Mouse (Mus musculus) fibroblast of lung, adult 2 months (primary cell): ENCODE results near the gene Pdzd2.

ENCODE experiments used
- DNase-seq: peaks from one replicate; pipeline ENCODE4 v3.0.0-alpha.2; 2011; ENCODE audit warnings: low read depth

The Pdzd2 gene

DNA sequence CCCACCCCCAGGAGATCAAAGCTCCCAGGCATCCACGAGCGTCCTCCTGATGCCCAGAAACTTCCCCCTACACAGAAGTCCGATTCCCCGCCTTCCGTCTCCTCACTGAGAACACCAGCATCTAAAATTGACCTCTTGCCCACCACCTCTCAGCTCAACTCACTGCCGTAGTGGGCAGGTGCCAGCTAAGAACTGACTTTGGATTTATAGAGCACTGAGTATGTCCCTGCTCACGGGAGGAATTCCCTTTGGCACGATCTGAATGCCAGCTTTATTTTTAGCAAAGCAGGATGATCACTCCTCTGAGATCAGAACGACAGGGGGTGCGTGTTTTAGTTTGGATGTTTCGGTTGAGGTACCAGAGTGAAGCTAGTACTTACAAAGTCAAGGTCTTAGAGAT, 7.1 kb downstream of the Pdzd2 start:
- DNase-seq, result no peak

DNA sequence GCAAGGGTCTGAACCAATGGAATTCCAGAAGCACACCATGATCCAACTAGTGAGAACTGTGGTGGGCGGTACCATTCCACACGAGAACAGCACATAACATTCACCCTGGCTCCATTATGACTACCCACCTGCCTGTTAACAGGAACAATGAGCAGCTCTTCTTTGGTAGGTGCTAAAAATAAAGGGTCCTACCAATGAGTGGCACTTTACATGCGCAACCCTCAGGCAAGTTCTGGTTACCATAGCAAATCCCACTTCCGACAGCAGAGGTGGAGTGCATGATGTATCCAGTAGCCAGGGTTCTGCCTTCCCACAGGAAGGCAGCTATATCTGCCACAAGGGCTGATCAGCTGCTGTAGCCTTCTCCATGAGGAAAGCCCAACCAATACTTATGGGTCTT, 11.3 kb downstream of the Pdzd2 start:
- no peak for DNase-seq

DNA sequence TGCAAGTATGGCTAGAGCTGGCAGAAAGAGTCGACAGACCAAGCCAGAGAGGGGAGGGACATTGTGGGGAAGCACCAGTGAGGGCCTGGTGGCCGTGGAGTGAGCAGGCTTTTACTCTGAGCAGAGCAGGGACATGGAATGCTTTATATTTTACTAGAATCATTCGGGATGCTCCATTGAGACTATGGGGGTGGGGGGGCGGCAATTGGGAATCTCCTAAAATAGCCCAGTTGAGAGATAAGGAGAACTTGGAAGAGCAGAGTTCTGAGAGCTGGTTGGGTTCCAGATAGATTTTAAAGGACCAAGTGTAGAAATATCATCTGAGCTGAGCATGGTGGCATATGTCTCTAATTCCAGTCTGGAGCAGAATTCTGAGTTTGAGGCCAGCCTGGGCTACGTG, 14.5 kb downstream of the Pdzd2 start:
- no peak for DNase-seq

DNA sequence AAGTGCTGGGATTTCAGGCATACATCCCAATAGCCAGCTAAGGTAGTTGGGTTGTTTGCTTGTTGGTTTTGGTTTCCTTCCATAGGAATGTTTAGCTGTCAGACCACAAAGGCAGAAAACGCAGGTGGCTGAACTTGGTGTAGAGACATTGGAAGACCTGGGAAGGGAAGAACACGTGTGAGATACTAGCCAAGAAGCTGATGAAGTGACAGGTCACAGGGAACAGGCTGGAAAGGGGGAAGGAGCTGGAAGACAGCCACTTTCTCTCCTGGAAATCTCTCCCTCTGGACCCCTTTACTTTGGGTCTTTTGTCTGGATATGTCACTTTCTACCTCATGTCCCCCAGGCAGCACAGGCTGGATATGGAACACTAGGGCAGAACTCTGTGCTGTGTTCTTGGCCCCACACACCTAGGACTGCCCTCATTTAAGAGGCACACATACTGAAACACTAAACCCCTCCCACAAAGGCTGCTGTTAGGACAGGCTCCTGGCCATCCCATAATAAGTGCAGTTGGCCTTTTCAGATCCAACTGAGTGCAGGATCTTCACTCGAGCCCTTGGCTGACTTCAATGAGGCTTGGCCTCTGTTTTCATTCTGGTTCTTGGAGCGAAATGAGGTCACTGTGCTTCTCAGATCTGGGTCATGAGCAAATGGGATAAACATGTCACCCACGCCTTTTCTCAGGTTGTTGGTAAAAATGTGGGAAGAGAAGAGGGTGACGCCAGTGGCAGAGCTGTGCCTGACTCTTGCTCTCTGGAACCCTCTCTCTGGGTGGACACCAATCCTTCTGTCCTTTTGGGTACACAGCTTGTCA, 17.8 kb downstream of the Pdzd2 start:
- DNase-seq, result no peak

DNA sequence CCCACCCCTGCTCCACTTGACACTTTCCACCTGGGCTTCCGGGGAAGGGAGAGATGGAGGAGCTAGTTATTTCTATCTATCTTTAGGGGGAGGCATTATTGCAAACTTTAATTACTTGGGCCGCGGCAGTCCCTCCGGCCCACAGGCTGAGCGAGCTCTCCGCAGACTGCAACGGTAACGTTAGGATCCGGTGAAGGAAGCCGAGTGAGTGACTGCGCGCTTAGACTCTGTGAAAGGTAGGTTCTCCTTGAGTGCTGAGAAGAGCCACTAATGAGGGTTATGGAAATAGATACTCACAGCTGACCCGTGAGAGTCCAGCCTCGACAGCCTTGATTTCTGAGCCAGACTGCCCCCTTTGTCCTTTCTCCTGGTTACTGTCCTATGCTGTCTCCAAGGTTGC, 20.9 kb downstream of the Pdzd2 start:
- no peak for DNase-seq

DNA sequence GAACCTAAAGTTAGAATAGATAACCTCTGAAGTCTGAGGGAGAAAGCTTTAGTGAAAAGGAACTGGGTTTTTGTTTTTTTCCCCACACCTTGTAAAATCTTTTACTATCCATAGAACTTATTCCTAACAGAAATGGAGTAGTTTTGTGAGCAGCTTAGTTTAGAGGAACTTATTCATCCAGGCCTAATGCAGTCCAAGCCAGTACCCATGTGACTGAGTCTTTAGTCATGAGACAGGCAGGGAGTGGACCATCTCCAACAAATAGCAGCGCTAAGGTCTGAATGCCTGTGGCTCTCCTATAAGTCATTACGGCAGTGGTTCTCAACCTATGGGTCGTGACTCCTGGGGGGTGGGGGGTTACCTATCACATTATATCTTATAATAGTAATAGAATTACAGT, 22.3 kb downstream of the Pdzd2 start:
- DNase-seq, result peak; percentile 67

DNA sequence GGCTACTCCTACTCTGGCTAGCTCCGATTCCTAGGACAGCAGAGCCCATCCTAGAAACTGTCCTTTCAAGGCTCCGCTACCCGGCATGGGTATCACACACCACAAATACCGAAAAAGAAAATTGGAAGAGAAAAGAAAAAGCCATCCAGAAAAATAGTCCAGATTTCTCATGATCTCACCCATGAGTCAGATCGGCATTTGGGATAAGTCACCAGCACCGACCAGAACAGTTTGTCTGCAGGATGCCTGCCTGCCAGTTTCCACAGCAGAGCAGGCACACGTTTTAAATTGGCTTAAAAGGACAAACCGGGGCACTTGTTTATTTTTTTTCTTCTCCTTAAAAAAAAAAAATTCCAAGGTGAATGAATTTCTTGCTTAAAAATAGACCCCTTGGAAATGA, 22.8 kb downstream of the Pdzd2 start:
- peak; percentile 70 for DNase-seq

DNA sequence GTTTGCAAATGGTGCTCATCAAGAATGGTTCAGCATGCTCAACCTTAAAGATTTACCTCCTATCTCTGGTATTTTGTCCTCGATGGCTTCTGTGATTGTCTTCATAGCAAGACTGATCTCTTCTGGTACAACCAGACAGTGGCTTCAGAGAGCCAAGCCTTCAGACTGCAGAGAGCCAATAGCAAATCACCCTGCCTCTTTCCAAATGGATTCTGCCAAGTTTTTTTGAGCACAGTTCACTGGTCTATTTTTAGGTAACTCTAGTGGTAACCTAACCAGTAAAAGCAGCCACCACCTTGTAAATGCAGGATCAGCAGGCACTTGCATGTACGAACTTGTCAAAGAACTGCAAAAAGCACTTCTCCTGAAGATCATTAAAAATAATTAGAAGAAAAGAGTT, 25.4 kb downstream of the Pdzd2 start:
- DNase-seq, result peak; percentile 21

DNA sequence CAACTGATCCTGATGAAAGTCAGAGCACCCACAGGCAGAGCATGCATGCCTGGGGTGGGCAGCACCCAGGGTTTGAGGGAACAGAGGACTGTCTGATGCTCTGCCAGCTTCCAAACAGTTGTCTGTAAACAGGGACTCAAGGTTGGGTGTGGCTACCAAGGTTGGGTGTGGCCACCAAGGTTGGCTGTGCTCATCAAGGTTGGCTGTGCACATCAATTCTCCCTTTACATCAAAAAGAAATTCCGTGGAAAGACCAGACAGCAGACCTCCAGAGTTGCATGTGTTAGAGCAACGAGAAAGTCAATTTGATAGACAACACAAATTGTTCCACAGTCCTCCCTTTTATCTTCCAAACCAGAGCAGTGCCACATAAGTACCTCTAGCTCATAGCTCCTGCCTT, 26.5 kb downstream of the Pdzd2 start:
- DNase-seq, result no peak

DNA sequence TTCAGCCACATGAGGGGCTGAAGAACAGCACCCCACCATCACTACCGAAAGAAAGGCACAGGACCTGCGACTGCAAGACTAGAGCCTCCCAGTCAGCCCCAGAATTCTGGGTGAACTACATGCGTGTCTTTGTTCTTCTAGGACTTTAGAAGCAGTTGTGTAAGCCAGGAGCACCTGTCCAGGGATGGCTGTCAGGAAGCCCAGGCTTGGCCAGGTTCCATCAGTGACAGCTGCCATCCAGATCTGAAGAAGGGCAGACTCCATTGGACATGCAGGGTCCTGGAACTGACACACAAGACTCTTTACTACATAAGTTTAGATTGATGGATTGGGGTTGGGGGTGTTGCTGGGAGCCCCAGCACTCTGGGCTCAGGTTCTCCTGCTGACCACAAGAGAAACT, 29.7 kb downstream of the Pdzd2 start:
- no peak for DNase-seq

DNA sequence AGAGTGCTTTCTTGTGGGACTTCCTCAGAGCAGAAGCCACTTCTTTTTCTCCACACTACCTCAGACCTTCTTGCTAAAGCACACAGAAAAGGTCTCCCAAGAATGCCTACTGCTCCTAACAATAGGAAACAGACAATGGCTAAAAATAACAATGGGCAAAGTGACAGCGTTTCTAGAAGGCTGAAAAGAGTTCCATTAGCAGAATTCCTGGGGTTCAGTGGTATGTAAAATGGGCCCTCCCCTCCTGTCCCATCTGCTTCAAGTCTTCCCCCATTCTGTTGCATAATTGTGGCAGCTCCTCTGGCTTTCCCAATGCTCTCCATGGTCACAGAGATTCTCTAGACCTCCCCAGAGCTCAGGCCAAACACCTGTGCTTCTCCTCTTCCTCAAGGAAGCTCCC, 31.4 kb downstream of the Pdzd2 start:
- DNase-seq, result no peak

DNA sequence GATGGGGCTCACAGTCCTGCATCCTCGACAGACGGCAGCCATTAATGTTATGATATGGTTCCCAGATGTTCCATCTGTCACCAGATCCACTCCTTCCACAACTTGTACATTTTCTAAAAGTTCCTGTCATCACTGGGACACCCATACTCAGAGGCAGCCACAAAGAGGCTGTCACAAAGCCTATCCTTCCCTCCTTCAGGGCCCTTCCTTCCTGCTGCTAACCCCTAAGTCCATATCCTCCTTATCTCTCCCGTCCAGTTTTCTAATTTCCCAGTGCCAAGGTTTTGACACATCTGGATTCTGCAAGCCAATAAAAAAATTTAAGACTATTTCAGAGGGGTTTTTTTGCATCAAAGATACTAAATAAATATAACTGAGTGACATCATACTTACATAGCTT, 32.8 kb downstream of the Pdzd2 start:
- DNase-seq, result no peak

DNA sequence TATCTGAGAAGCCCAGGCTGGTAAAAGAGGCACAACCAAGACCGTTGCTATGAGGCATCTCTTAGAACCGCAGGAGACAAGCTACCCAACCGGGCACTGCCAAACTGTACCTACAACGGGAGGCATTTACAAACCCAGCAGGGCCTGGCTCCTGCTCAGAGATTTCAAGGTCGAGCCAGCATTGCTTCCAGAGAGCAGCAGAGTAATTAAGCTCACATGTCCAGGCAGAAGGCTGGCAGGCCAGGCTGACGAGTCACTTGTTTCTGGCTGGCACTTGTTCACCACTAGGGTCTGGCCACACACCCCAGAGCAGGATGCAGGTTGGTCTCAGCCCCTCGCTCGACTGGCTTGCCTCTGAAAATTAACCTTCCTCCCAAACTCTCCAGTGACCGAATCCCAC, 39.4 kb downstream of the Pdzd2 start:
- peak; percentile 57 for DNase-seq

DNA sequence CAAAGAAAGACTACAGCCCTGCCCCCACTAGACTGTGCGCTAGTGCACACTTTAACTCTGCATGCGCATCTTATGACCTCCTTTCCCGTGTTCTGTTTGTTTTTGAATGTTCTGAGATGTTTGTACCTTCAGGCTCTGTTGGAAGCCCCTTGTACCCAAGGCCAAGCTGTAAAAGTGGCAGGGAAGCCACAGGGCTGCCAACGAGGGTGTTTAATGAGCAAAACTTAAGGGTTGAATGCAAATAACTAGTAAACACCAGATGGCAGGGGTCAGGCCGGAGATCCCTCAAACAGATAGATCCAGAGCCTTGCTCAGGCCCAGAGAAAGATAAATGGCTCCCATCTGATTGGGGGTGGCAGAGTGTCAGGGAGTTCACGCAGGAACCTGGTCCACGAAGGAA, 42.0 kb downstream of the Pdzd2 start:
- no peak for DNase-seq

DNA sequence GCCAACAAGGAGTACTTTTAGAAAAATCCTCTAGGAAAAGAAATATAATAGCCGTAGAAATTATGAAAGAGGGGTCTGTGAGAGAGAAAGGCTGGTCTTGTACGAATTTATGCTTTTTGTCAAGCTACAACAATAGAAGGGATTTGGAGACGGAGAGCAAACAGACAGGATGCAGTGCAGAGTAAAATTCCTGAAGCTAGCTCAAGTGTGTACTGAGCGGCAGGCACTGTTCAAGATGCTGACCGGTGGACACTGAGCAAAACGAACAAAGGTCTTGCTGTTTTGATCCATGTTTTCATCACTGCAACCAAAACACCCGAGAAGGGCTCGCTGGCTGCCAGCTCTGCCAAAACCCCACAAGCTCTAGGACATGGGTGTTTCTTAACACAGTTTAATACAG, 42.8 kb downstream of the Pdzd2 start:
- no peak for DNase-seq

DNA sequence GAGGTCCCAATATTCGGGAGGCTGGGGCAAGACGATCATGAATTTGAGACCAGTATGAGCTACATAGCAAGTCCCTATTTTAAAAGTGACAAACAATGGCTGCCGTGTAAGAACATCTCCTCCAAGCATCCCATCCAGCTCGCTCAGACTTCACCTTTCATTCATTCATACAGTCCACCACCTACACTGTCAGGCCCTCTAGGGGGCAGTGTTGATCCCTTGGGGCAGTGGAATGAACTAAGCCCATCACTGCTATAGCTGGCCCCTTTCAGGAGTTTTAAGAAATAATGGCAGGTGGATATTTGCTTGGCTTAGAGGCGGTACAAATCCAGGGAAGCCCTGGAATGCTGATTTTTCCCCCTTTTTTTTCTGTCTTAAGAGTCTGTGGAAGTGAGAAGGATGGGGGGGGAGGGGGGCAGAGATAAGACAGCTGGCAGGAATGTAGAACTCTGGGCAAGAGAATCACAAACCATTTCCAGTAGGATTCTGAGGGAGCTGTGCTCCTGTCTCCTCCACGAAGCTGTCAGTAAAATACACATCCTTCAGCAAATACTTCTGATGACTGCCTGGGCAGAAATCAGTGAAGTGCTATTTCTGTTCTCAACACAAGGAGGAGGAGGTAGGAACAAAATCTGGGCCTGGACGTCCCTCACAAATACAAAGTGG, 49.9 kb downstream of the Pdzd2 start:
- no peak for DNase-seq

DNA sequence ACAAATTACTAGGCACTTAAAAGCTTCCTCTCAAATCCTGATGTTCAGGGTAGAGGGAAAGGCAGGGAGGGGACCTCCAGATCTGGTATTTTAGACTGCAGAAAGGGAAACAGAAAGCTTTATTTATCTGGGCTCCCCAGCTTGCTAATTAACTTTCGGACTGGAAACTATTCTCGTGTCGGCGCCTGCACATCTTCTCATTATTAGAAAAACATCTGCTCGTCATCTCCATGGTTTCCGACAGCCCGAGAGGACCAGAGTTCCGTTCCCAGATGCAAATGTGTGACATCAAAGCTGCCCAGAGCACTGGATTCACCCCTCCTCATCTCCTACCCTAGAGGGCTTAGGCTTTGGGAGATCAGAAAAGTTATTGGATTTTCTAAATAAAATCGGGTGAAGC, 57.2 kb downstream of the Pdzd2 start:
- DNase-seq, result no peak

DNA sequence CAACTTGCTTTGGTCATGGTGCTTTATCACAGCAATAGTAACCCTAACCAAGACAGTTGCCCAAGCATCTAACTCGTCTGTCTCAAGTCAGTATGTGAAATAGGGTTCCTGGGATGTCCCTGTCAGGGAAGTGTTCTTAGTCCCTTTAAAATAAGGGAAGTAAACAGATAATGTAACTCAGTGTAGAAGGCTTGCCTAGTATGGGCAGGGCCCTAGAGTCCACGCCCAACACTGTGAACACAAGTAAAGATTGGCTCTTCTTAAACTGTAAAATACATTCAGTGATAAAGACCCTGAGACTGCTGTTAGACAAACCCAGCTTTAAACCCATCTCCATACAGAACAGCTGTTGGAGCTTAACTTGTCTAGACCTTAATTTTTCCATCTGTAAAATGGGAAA, 57.8 kb downstream of the Pdzd2 start:
- DNase-seq, result no peak

DNA sequence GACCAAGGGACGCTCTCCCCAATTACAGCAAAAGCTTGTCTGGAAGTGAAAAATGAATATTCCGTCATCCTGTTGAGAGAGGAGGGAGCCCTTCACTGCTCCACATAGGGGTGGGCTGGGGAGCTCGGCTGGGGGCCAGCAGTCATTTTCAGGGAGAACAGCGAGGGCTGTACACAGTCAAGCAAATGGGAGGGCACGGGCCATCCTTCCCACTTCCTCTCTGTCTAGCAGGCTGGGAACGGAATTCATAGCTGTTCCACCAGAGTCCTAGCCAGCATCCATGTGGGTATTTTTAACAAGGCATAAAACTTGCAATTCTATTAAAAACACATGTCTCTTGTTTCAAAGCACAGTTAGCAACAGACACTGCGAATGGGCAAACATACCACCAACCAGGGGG, 59.0 kb downstream of the Pdzd2 start:
- peak; percentile 25 for DNase-seq

DNA sequence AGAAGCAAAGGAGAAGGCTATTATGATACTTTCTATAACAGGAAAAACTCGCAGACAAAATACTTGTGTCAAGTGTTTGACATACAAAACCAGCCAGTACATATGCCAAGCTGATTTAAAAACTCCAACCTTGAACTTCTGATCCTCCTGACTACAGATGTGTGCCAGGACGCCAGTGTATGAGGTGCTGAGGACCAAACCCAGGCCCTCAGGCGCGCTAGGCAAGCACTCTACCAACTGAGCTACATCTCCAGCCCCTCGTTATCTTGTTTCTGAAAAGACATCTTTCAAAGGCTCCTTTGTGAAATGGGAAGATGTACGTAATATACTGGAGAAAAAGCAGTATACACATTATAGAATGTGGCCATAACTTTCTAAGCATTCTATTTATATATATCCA, 59.7 kb downstream of the Pdzd2 start:
- no peak for DNase-seq

DNA sequence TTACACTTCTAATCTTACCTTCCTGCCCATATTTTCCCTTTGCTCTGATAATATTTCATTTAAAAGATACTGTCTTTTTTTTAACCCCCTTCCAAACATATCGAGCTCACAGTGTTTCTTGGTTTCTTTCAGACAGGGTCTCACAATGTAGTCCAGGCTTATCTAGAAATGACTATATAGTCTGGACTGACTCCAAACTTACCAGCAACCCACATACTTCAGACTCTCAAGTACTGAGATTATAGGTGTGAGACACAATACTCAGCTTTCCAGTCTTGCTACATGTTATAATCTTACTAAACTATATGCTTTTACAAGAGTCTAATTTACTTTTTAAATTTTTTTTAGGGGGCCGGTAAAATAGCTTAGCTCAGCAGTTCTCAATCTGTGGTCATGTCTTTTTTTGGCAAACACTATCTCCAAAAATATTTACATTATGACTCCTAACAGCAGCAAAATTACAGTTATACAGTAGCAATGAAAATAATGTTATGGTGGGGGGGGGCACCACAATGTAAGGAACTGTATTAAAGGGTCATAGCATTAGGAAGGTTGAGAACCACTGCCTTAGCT, 61.1 kb downstream of the Pdzd2 start:
- no peak for DNase-seq

DNA sequence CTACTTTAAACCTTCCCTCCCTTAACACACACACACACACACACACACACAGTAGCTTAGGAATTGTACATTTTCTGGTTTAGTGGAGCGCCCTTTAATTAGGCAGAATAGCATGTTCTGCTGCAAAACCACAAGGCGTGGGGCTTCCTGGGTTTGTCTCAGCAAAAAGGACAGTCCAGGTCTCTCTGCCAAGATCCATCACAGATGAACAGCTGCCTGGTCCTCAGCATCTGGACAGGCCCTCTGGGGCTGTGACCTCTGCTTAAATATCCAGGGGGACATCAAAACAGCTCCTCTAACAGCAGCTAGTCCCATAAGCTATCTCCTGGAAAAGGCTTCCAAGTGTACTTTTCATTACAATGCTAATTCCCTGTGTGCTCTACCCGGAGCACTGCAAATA, 64.4 kb downstream of the Pdzd2 start:
- no peak for DNase-seq

DNA sequence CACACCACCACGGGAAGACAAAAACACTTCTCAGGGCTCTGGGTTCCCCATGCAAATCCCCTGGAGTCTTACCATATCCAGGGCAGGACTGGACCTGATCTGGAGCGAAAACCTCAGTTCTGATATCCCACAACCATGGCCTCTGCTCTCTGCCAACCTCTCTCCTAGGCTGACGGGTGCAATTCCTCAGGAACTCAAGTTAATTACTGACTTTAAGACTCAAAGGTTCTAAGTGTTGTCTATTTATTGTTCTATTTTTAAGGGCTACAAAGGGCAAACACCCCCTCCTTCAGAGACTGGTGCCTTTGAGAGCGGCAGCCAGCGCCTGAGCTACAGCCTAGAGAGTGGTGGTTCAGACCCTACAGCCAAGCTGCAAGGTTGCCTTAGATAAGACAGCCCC, 65.7 kb downstream of the Pdzd2 start:
- no peak for DNase-seq
